Mouse (Mus musculus): ENCODE results near the gene Atp4b.
"Not testable (repeated sequence)": the region's sequence is repeated elsewhere in the genome, so short reads cannot be mapped to it uniquely, and the experiment has no call there.

Gene Atp4b

DNA sequence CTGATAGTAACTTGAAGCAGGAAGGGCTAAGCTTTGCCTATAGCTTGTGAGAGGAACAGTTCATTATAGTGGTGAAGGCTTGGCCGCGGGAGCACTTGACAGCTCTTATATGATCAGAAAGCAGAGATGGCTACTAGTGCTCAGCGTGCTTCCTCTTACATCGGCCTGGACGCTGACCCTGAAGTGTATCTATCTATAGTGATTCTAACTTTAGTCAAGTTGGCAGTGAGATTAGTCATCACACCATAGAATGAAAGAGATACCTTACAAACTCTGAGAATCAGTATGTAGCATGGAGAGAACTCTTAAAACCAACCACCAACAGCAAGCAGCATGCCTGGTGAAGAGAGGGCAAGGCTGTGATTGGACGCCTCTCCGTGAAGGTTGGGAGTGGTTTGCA is 15.0 kb downstream of the Atp4b start:
- DNase-seq = no peak

DNA sequence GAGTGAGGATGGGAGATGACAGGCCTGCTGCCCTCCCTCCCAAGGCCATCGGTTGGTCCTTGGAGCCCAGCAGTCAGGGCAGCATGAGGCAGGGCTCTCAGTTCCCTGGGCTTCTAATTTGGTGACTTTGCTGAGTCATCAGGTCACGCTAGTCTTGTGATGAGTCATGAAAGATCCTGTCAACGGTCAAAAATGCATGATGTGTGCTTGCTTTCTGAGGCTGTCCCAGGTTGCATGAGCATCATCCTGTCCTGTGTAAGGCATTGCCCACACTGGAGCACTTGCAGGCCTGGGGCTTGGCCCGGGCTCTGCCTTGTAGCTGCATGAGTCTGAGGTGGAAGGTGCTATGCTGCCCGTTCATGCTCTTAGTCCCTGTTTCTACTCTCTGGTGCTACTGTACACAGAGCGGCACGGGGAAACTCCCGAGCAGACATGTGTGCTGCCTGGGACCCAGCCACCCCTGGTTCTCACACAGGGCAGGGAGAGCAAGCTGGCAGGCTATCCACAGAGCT is 23.4 kb downstream of the Atp4b start:
- DNase-seq = no peak

DNA sequence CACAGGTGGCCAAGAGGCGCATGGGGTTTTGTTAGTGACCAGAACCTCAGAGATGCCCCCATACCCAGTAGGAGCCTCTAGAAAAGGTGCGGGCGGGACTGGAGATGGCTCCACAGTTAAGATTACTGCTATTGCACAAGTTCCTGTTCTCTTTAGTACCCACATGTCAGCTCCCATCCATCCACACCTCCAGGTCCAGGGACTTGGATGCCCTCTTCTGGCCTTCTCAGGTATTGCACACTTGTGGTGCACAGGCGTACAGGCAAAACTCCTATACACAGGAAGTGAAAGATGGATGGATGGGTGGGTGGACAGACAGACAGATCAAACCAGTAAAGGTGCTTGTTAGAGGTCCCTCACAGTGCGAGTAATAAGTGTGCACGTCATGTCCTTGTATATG is 34.8 kb downstream of the Atp4b start:
- peak in 1 of 2 experiments; percentile 26 for DNase-seq

DNA sequence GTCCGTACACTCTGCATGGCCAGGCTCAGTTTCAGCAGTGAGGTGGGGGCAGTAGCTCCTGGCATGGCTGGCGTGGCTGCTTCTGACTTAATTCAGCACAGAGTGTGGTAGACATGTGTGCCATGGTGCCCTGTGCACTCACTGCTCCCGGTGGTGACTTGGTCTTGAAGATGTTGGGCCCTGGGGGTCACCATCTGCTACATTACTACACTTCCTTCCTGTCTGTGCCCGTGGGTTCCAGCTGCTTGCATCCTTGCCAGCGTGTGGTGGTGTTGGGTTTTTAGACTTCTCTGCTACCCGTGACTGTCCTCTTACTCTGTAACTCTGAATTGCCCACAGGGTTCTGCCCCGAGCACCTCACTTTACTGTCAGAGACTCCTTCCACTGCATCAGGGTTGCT is 36.4 kb downstream of the Atp4b start:
- no peak for DNase-seq

DNA sequence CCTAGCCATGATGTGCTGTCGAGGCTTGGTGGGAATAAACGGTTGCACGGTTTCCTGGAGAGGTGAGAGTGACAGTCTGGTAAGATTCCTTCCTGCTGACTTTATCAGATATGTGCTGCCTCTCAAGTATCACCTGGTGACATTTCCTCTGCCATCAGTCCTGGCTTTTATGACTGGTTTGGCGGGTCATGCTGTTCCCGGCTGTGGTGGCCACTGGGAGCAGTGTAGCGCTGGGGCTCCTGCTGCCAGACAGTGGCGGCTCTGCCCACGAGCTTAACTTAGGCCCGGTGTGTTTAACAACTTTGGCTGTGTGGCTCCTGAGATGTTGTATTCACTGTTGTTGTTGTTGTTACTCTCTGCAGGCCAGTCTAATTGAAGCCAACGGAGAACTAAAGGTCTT is 39.9 kb downstream of the Atp4b start:
- no peak for DNase-seq

DNA sequence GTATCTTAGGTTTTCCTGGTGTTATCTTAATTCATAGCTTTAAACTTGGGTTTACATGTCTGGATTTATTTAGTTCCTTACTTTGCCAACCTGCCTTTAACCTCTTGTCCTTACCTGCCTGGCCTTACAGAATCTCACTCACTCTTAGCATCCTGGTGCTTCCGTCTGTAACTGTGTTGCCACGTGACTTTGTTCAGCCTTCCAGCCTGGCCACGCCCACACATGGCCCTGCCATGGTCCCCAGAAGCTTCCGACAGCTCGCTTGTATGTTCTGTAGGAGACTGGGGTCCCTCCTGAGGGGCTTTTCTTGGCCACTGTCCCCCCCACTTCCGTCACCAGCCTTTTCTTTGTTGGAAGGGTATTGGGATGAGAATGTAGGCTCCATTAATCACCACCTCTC is 40.4 kb downstream of the Atp4b start:
- DNase-seq = no peak

DNA sequence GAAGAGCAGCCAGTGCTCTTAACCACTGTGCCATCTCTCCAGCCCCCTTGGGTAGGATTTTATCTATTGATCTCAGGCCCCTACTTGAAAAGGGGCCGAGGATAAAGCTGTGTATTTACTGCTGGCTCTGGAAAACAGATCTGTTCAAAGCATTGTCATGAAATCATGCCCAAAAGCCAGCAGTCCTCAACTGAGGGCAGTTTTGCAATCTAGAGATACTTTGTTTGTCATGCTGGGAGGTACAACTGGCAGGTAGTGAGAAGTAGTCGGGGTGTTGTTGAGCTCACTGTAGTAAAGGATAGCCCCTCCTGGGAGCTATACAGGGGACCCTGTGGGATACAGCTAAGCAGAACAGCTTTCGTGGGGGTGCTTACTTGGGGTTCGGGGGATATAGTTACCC is 42.7 kb downstream of the Atp4b start:
- DNase-seq = no peak

DNA sequence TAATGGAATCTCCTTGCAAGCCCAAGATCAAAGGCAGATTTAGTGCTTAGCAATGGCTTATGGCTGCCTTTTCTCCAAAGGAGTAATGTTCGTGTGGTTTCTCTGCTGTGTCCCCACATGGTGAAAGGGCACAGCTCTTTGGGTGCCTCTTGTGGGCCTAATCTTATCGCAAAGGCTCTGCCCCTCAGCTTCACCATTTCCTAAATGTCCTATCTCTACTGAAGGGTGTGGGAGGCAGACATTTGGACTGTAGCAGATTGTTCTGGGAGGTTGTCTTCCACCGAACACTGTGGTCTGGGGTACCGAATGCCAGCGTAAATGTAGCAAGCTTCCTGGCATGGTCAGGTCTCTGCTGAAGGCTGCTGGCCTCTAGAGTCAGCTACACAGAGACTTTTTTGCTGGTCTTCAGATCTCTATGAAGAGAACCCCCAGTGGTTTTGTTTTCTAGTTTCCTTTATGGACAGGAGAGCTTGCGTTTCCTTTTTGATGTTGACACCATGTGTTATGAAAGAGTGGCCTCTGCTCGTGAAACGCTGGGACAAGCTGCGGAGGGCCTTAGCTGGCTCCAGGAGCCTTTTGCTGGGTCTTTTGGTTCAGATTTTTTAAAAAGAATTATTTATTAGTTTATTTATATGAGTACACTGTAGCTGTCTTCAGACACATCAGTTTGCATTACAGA is 43.3 kb downstream of the Atp4b start:
- DNase-seq = no peak

DNA sequence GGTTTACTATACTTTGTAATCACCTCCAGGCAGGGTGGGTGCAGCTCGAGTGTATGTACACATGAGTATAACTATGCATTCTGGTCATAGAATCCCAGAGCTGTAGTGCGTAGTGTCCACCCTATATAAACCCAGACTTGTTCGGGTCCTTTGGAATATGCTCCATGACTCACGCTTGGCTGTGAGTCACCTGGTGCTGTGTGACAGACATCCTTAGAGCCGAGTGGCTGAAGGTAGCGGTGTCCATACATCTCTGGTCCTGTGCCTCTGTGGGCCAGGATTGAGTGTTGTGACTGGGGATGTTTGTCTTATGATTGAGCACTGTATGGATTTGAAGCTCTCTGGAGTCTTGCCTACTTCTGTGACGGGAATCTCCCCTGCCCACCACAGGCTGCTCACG is 44.0 kb downstream of the Atp4b start:
- DNase-seq = no peak

DNA sequence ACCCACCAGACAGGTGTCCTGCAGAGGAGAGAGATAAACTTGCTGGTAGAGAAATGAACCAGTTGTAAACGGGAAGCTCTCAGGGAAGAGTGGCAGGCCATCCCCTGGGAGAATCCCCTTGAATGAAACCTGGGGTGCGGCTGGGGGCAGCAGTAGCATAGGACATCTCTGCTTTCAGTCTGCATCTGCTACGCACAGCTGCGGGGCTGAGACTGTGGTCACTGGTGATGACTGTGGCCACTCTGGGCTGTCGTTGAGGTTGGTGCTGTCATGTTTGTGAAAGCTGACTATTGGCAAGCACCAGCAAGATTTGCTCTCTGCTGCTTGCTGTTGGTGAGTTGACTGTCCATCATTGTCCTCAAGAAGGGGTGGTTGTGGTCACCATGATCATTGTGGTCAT is 45.0 kb downstream of the Atp4b start:
- DNase-seq = no peak

DNA sequence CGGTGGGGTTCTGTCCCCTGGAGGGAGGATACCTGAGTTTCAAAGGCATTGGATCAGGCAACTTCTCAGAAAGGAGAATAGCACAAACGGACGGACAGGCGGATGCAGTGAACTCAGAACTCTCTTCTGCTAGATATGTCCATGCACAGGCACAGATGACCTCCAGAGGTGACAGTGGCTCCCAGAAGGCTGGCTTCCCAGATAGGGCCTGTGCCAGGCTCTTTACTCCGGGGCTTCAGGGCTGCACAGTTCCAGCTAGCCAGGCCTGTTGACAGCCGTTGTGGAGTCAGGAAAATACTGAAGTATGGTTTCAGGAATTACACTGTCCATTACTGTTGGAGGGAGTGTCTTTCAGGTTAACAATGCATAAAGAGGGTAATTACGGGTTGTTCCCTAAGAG is 46.6 kb downstream of the Atp4b start:
- no peak for DNase-seq

DNA sequence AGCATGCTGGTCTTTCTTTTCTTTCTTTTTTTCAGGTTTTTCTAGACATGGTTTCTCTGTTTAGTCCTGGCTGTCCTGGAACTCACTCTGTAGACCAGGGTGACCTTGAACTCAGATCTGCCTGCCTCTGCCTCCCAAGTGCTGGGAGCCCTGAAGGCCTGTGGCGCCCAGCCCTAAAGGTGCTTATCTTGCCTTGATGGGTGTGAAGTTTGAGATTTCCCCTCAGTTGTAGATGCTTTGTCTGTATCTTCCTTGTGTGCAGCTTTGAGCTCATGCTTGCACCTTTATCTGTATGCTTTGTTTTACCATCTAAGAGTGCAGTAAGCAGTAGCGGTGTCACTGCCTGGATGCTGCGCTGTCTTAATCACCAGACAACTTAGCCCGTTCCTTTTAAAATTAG is 53.5 kb downstream of the Atp4b start:
- DNase-seq = no peak

DNA sequence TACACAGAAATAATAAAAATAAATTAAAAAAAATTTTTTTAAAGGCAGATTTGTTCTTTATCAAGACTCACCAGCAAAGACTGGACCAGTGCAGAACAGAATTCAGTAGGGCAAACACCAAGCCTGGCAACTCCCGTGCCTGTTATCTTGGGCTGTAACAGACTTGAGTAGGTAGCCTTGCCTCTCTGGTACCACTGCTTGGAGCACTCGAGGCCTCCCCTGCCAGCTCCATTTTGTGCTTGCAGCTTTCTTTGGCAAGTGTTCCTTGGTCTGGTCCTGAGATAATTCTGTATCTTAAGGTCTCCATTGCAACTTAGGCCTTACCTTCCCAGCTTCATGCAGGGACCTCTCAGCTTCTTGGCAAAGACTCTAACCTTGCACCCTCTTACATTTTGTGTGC is 54.3 kb downstream of the Atp4b start:
- DNase-seq = no peak

DNA sequence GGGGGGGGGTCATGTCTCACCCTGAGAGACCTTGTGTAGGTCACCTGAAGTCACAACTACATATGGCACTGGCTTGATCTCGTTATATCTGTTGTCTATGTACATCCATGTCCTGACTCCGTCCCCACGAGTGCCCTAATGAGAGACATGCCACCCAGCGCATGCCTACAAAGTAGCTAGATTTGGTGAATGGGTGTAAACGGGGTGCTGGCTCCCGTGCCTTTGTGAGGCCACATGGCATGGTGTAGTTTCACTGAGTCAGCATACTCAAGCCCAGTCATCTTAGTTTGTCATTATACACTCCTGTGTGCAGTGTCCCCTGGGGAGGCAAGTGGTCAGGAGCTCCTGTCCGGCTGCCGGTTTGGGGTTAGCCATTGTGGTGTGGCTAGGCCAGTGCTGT is 56.0 kb downstream of the Atp4b start:
- no peak for DNase-seq

DNA sequence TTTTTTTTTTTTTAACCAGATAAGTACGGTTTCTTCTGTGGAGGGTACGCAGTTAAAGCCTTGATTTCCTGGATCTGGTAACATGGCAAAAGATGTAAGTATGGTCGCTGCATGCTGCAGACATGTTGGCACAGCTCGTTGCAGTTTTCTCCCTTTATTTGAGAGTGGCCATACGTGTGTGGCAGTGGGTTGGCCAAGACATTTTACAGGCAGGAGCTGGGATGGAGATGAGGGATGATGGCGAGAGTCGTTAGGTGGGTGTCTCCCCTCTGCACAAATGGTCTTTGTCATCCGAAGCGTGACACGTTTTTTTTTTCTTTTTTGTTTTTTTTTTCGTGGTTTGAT is 57.0 kb downstream of the Atp4b start:
- peak; percentile 26 to 39 for DNase-seq

DNA sequence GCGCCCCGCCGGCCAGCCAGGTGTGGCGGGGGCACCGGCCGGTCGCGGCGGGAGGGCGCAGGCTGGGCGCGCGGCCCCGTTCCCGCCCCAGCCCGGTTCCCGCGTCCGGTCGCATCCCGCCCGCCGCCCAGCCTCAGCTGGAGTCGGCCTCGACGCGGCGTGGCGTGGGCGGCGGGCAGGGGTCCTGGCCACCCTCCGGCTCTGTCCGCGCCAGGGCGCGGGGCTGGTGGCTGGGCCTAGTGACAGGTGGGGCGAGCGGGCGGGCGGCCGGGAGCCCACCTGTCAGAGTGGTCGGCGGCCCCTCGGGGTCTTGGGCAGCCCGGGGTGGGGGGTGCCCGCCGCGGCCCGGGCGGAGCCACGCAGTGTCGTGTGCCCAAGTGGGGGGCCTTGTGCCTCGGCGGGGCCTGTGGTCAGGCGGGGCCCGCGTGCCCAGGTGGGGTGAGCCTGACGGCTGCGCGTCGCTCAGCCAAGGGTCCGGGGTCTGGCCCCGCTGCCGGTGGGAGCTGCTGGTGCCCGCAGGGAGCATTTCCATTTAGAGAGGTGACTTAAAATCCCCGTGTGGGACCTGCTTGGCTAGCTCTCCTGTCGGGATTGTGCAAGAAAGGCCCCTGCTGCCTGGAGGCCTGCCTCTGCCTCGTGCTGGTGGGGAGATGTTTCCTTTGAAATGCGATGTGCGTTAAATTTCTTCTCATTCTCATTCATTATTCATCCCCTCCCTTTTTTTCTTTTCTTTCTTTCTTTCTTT is 57.6 kb downstream of the Atp4b start:
- peak; percentile 59 to 63 for DNase-seq

DNA sequence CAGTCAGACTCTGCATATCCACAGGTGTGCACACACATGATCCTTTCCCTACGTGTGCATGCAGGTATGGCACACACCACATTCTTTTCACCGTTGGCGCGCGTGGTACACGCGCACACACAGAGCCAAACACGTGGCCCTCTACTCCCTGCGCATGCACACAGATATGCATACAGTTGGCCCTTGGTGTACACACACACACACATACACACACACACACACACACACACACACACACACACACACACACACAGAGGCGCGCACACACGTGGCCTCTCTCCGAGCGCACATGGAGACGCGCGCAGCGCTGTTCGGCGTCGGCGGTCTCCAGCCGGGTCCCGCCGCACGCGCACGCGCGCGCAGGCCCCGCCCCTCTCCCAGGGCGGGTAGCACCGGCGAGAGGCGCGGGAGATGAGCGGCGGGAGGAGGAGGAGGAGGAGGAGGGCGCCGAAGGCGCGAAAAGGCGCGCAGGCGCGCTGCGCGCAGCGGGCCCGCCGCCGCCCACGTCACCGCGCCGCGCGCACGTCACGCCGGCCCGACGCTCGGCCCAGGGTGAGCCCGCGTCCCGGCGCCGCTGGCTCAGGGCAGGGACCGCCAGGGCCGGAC is 58.3 kb downstream of the Atp4b start, which contains the start of gene Tfdp1:
Tfdp1 (plus strand) TSS at position 497 of the 606 bp plus-strand sequence.
- peak; percentile 81 to 92 for DNase-seq

DNA sequence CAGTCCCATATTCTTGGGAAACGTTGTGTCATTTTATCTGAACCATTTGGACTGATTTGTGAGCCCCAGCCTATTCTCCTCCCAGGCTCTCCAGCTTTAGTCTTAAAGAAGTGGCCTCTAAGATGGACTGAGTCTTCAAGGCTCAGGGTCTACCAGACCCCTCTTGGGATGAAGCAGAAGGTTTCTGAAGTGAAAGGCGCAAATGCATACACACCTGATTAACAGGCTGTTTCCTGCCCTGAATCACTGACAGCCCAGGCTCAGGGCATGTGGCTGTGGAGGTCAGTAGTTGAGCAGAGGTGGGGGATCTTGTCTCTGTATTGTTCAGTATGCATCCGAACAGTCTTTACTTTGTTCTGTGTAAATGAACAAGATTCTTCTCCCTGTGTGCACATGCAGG is 58.9 kb downstream of the Atp4b start:
- no peak for DNase-seq

DNA sequence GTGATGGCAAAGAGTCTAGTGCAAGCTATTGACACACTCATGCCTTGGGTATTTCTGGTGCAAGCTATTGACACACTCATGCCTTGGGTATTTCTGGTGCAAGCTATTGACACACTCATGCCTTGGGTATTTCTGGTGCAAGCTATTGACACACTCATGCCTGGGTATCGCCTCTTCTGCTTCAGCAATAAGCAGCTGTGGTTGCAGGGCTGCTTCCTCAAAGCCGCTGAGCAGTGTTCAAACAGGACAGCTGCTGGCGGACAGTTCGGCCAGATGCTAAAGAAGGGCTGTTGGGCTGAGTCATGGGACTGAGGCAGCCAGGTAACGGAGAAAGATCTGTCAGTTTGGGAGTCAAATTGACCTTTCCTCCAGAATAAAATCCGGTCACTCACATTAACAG is 59.4 kb downstream of the Atp4b start:
- DNase-seq = not testable (repeated sequence)
